Mouse (Mus musculus) liver, embryonic 14.5 days (tissue): ENCODE measurements around the gene Vip. TPM values are rescaled to one million over a fixed set of nuclear protein-coding genes. Genes with fewer than 3 reads are reported as not detected.

Experiments
- ATAC-seq: fragments of 200-750 bp; cut with Nextera tagmentation; 2 replicates; pipeline ENCODE4 v1.8.0; 2017; ENCODE audit warnings: moderate number of reproducible peaks, mild to moderate bottlenecking, moderate library complexity; ENCODE audit not compliant: insufficient read depth
- DNase-seq, 3 experiments: peaks; one replicate each; pipeline ENCODE4 v3.0.0-alpha.2; 2012 to 2013; ENCODE audit warnings: low read depth in 3 of 3, low spot score in 3 of 3
- H3K27ac ChIP-seq: fragments of 300-500 bp; sonication (generic); 2 replicates; pipeline ENCODE4 v1.5.1; 2014; ENCODE audit warnings: moderate library complexity, mild to moderate bottlenecking, control low read depth, inconsistent platforms
- H3K27me3 ChIP-seq: fragments of 300-500 bp; sonication (generic); 2 replicates; pipeline ENCODE4 v1.6.1; 2014; ENCODE audit warnings: mild to moderate bottlenecking, low read length, moderate library complexity; ENCODE audit not compliant: control insufficient read depth, insufficient read depth
- H3K36me3 ChIP-seq: fragments of 300-500 bp; sonication (generic); replicated peaks from 2 replicates; pipeline ENCODE4 v1.6.1; 2014; ENCODE audit warnings: low read depth; ENCODE audit not compliant: control insufficient read depth, insufficient read depth
- H3K4me1 ChIP-seq, 2 experiments: fragments of 200-500 bp in 1 of 2; fragments of 300-500 bp in 1 of 2; sonication (generic) in 1 of 2; replicated peaks; 2 replicates each; pipeline ENCODE4 v1.6.1; 2012 to 2014; ENCODE audit warnings: antibody characterized with exemption in 1 of 2, inconsistent platforms in 1 of 2, low read length in 1 of 2; ENCODE audit not compliant: control insufficient read depth in 2 of 2, insufficient read depth in 2 of 2
- H3K4me2 ChIP-seq: fragments of 300-500 bp; sonication (generic); 2 replicates; pipeline ENCODE4 v1.6.1; 2014; ENCODE audit warnings: low read depth, mild to moderate bottlenecking, control low read depth, moderate library complexity
- H3K4me3 ChIP-seq, 2 experiments: fragments of 200-500 bp in 1 of 2; fragments of 300-500 bp in 1 of 2; sonication (generic) in 1 of 2; 2 replicates each; pipeline ENCODE4 v1.5.1; 2012 to 2014; ENCODE audit warnings: low read depth in 2 of 2, low read length in 2 of 2, mild to moderate bottlenecking in 2 of 2, control low read depth in 1 of 2, inconsistent platforms in 1 of 2, moderate library complexity in 1 of 2; ENCODE audit not compliant: insufficient read depth in 1 of 2
- H3K9ac ChIP-seq: fragments of 300-500 bp; sonication (generic); replicated peaks from 2 replicates; pipeline ENCODE4 v1.6.1; 2014; ENCODE audit warnings: mild to moderate bottlenecking, control low read depth, moderate library complexity
- H3K9me3 ChIP-seq: fragments of 300-500 bp; sonication (generic); 2 replicates; pipeline ENCODE4 v1.6.1; 2016; ENCODE audit warnings: low read length, mixed read lengths; ENCODE audit not compliant: control insufficient read depth
- CTCF ChIP-seq: IDR thresholded peaks from 2 replicates; pipeline ENCODE4 v1.5.1; 2016; ENCODE audit warnings: antibody characterized with exemption, low read depth, control low read depth
- EP300 ChIP-seq: IDR thresholded peaks from 2 replicates; pipeline ENCODE4 v1.6.1; 2016; ENCODE audit warnings: antibody characterized with exemption, low read depth
- WGBS: fragments of 180-500 bp; shearing (Covaris S2); extraction: QIAGEN DNeasy Blood & Tissue Kit; methylation state at CpG from one replicate; pipeline ENCODE4 v1.1.7; 2014; ENCODE audit not compliant: insufficient replicate concordance; 5-methylcytosine and 5-hydroxymethylcytosine counted together
- polyA plus RNA-seq, 2 experiments: library from polyadenylated mRNA; depleted of rRNA in 1 of 2; stranded (reverse) in 1 of 2; unstranded in 1 of 2; fragments of >200 nt; fragmentation: Nextera tagmentation in 1 of 2; extraction: Ambion mirVana in 1 of 2; gene quantifications; 2 replicates each; pipeline versions ENCODE4 v1.2.1 to v1.2.3; 2012 to 2014

The Vip gene
- polyA plus RNA-seq (2012; rRNA removed): not detected in 2 replicates
- not detected in 2 replicates for polyA plus RNA-seq (2014; fragmentation: Nextera tagmentation; extraction: Ambion mirVana)

GRCm38 (mm10) chr10:5639112-5639511 is at the start of gene Vip:
Gene Vip, plus strand, starts transcription at chr10:5639218.
- TF ChIP-seq EP300 (no peak), CTCF (no peak)
- ATAC-seq (no peak), DNase-seq (no peak)
- Histone ChIP-seq H3K9me3 (no peaks in the 10 kb centered on the region), H3K36me3 (no peaks in the 10 kb centered on the region), H3K4me2 (no peak within 1 kb of the TSS), H3K4me1 (no peaks in the 10 kb centered on the region), H3K9ac (no peak within 1 kb of the TSS), H3K4me3 (no peak within 1 kb of the TSS), H3K27ac (no peak within 1 kb of the TSS), H3K27me3 (no peaks in the 10 kb centered on the region)
- WGBS: 24% methylated on average over 8 of the region's 8 CpGs

GRCm38 (mm10) chr10:5591061-5591460 is 48.0 kb upstream of the Vip start:
- no peaks in the 10 kb centered on the region for H3K9me3 ChIP-seq
- ATAC-seq: no peak
- TF ChIP-seq EP300: no peak
- TF ChIP-seq CTCF: no peak
- no peak overlapping the region for H3K4me3 ChIP-seq
- no peaks in the 10 kb centered on the region for H3K36me3 ChIP-seq
- WGBS: 59% methylated on average over 2 of the region's 2 CpGs
- DNase-seq: no peak
- peaks cover 0 to 6% of the 10 kb centered on the region in 2 experiments; a peak in 2 of 4 replicates for H3K4me1 ChIP-seq
- H3K27ac ChIP-seq: no peak overlapping the region
- no peak overlapping the region for H3K9ac ChIP-seq
- H3K4me2 ChIP-seq: no peak overlapping the region
- no peaks in the 10 kb centered on the region for H3K27me3 ChIP-seq

- DNase-seq (no peak), ATAC-seq (no peak)
- 27% methylated on average over 4 of the region's 4 CpGs for WGBS
- H3K9me3 ChIP-seq: no peaks in the 10 kb centered on the region
- no peak overlapping the region for H3K4me2 ChIP-seq
- H3K9ac ChIP-seq: no peak overlapping the region
- H3K4me1 ChIP-seq: peaks cover 0 to 7% of the 10 kb centered on the region in 2 experiments; a peak in 2 of 4 replicates
- H3K27ac ChIP-seq: no peak overlapping the region
- no peaks in the 10 kb centered on the region for H3K36me3 ChIP-seq
- TF ChIP-seq EP300 (no peak), CTCF (no peak)
- H3K27me3 ChIP-seq: no peaks in the 10 kb centered on the region
- H3K4me3 ChIP-seq: no peak overlapping the region
Measured at GRCm38 (mm10) chr10:5591996-5592395, 47.0 kb upstream of the Vip start.

GRCm38 (mm10) chr10:5593464-5593863 is 45.6 kb upstream of the Vip start, which contains the start of gene Myct1:
Gene Myct1, plus strand, starts transcription at chr10:5593775.
- Histone ChIP-seq H3K9ac (no peak within 1 kb of the TSS), H3K9me3 (no peaks in the 10 kb centered on the region), H3K4me1 (peaks cover 0 to 7% of the 10 kb centered on the region in 2 experiments; a peak in 2 of 4 replicates), H3K27ac (no peak within 1 kb of the TSS), H3K4me2 (no peak within 1 kb of the TSS; the same call in 1 of the 2 replicates), H3K27me3 (no peaks in the 10 kb centered on the region), H3K36me3 (no peaks in the 10 kb centered on the region), H3K4me3 (0 out of 4 replicates have a peak within 1 kb of the TSS, but pooled peaks of 1 of the 2 experiments have one; percentile 13)
- no peak for ATAC-seq
- TF ChIP-seq EP300: 0 out of 2 replicates have a peak, but pooled peaks have one; percentile 20
- TF ChIP-seq CTCF: no peak
- DNase-seq: peak in 1 of 3 experiments; percentile 11
- 7% methylated on average over 5 of the region's 5 CpGs for WGBS

- Histone ChIP-seq H3K27me3 (no peaks in the 10 kb centered on the region), H3K4me2 (no peak overlapping the region; the same call in 1 of the 2 replicates), H3K4me3 (0 out of 4 replicates have a peak overlapping the region, but pooled peaks of 1 of the 2 experiments have one; percentile 13), H3K9me3 (no peaks in the 10 kb centered on the region), H3K4me1 (peaks cover 0 to 7% of the 10 kb centered on the region in 2 experiments; a peak in 2 of 4 replicates), H3K9ac (no peak overlapping the region), H3K36me3 (no peaks in the 10 kb centered on the region), H3K27ac (no peak overlapping the region)
- no peak for TF ChIP-seq CTCF
- no peak for TF ChIP-seq EP300
- no peak for ATAC-seq
- DNase-seq: no peak
- 32% methylated on average over 5 of the region's 5 CpGs for WGBS
Measured at GRCm38 (mm10) chr10:5594457-5594856, 44.6 kb upstream of the Vip start.
